Mouse (Mus musculus) forebrain, embryonic 13.5 days (tissue): ENCODE measurements around the gene Gm7075. TPM values are rescaled to one million over a fixed set of nuclear protein-coding genes. Genes with fewer than 3 reads are reported as not detected.
"Not testable (repeated sequence)": the region's sequence is repeated elsewhere in the genome, so short reads cannot be mapped to it uniquely, and the experiment has no call there.

Experiments
- ATAC-seq: fragments of 200-750 bp; cut with Nextera tagmentation; 2 replicates; pipeline ENCODE4 v1.8.0; 2017
- H3K27ac ChIP-seq: fragments of 300-500 bp; sonication (generic); 2 replicates; pipeline ENCODE4 v1.5.1; 2015; ENCODE audit warnings: inconsistent platforms, mild to moderate bottlenecking, moderate library complexity
- H3K27me3 ChIP-seq: fragments of 300-500 bp; sonication (generic); 2 replicates; pipeline ENCODE4 v1.6.1; 2015; ENCODE audit warnings: mild to moderate bottlenecking, inconsistent platforms
- H3K36me3 ChIP-seq: fragments of 300-500 bp; sonication (generic); 2 replicates; pipeline ENCODE4 v1.6.1; 2015; ENCODE audit warnings: mild to moderate bottlenecking, inconsistent platforms; ENCODE audit not compliant: poor library complexity, severe bottlenecking
- H3K4me1 ChIP-seq: fragments of 300-500 bp; sonication (generic); 2 replicates; pipeline ENCODE4 v1.6.1; 2015; ENCODE audit warnings: inconsistent platforms
- H3K4me2 ChIP-seq: fragments of 300-500 bp; sonication (generic); 2 replicates; pipeline ENCODE4 v1.6.1; 2015; ENCODE audit warnings: inconsistent platforms, mild to moderate bottlenecking, moderate library complexity
- H3K4me3 ChIP-seq: fragments of 300-500 bp; sonication (generic); 2 replicates; pipeline ENCODE4 v1.5.1; 2015; ENCODE audit warnings: mild to moderate bottlenecking, inconsistent platforms
- H3K9ac ChIP-seq: fragments of 300-500 bp; sonication (generic); 2 replicates; pipeline ENCODE4 v1.6.1; 2015; ENCODE audit warnings: mild to moderate bottlenecking, inconsistent platforms
- H3K9me3 ChIP-seq: fragments of 300-500 bp; sonication (generic); replicated peaks from 2 replicates; pipeline ENCODE4 v1.6.1; 2016; ENCODE audit warnings: inconsistent platforms
- WGBS: fragments of 180-500 bp; shearing (Covaris S2); methylation state at CpG from one replicate; pipeline ENCODE4 v1.1.7; 2015; 5-methylcytosine and 5-hydroxymethylcytosine counted together
- polyA plus RNA-seq: library from polyadenylated mRNA; unstranded; fragments of >200 nt; fragmentation: Nextera tagmentation; extraction: Ambion mirVana; gene quantifications from 2 replicates; pipeline ENCODE4 v1.2.1, GENCODE M21; 2015

Gene Gm7075
- polyA plus RNA-seq, result not detected in 2 replicates

- WGBS, result 94% methylated on average over 17 of the region's 18 CpGs
- Histone ChIP-seq H3K27ac (no peak within 1 kb of the TSS), H3K4me2 (no peak within 1 kb of the TSS), H3K36me3 (no peaks in the 10 kb centered on the region), H3K9me3 (no peaks in the 10 kb centered on the region), H3K4me3 (no peak within 1 kb of the TSS), H3K4me1 (no peaks in the 10 kb centered on the region), H3K9ac (no peak within 1 kb of the TSS), H3K27me3 (no peaks in the 10 kb centered on the region)
- no peak for ATAC-seq
These were observed at the start of gene Gm7075 for GRCm38 (mm10) chr10:63421739-63422735. TSS of gene Gm7075 (minus strand) at chr10:63421789.

GRCm38 (mm10) chr10:63460935-63461334 lies 39.3 kb upstream of the Gm7075 start:
- H3K27ac ChIP-seq, result no peak overlapping the region
- no peak overlapping the region for H3K4me2 ChIP-seq
- peaks cover 5% of the 10 kb centered on the region; the same call in 1 of the 2 replicates for H3K27me3 ChIP-seq
- no peak overlapping the region for H3K4me3 ChIP-seq
- H3K36me3 ChIP-seq, result no peaks in the 10 kb centered on the region
- H3K9ac ChIP-seq, result no peak overlapping the region
- WGBS, result 61% methylated on average over 5 of the region's 5 CpGs
- no peak for ATAC-seq
- no peaks in the 10 kb centered on the region for H3K9me3 ChIP-seq
- no peaks in the 10 kb centered on the region; the same call in 1 of the 2 replicates for H3K4me1 ChIP-seq

- 87% methylated on average over 17 of the region's 17 CpGs for WGBS
- Histone ChIP-seq H3K36me3 (no peaks in the 10 kb centered on the region), H3K27ac (no peak overlapping the region), H3K4me3 (no peak overlapping the region), H3K4me1 (peaks cover 8% of the 10 kb centered on the region), H3K4me2 (no peak overlapping the region), H3K27me3 (peaks cover 5% of the 10 kb centered on the region; the same call in 1 of the 2 replicates), H3K9ac (no peak overlapping the region), H3K9me3 (no peaks in the 10 kb centered on the region)
- no peak for ATAC-seq
These were observed 35.9 kb upstream of the Gm7075 start for GRCm38 (mm10) chr10:63457292-63458128.

GRCm38 (mm10) chr10:63455110-63455878 lies 33.7 kb upstream of the Gm7075 start:
- no peak overlapping the region for H3K9ac ChIP-seq
- no peaks in the 10 kb centered on the region for H3K36me3 ChIP-seq
- H3K4me2 ChIP-seq, result peak overlapping the region; percentile 25; the same call in 1 of the 2 replicates
- peaks cover 5% of the 10 kb centered on the region; the same call in 1 of the 2 replicates for H3K27me3 ChIP-seq
- H3K4me3 ChIP-seq, result no peak overlapping the region
- 18% methylated on average over 8 of the region's 8 CpGs for WGBS
- H3K4me1 ChIP-seq, result peaks cover 8% of the 10 kb centered on the region
- ATAC-seq, result peak; percentile 62
- peak overlapping the region; percentile 1; the same call in 1 of the 2 replicates for H3K27ac ChIP-seq
- no peaks in the 10 kb centered on the region for H3K9me3 ChIP-seq

GRCm38 (mm10) chr10:63453926-63454325 lies 32.3 kb upstream of the Gm7075 start:
- 98% methylated on average over 4 of the region's 4 CpGs for WGBS
- H3K4me2 ChIP-seq, result no peak overlapping the region
- no peak for ATAC-seq
- H3K9me3 ChIP-seq, result no peaks in the 10 kb centered on the region
- H3K4me3 ChIP-seq, result no peak overlapping the region
- no peak overlapping the region for H3K27ac ChIP-seq
- H3K4me1 ChIP-seq, result peaks cover 8% of the 10 kb centered on the region
- no peaks in the 10 kb centered on the region for H3K36me3 ChIP-seq
- H3K9ac ChIP-seq, result no peak overlapping the region
- H3K27me3 ChIP-seq, result peaks cover 5% of the 10 kb centered on the region; the same call in 1 of the 2 replicates

GRCm38 (mm10) chr10:63444602-63445387 lies 23.2 kb upstream of the Gm7075 start:
- H3K9me3 ChIP-seq, H3K9ac ChIP-seq, H3K27ac ChIP-seq, H3K4me3 ChIP-seq, ATAC-seq, H3K4me2 ChIP-seq, H3K36me3 ChIP-seq, H3K4me1 ChIP-seq, H3K27me3 ChIP-seq: not testable (repeated sequence)
- 89% methylated on average over 13 of the region's 13 CpGs for WGBS

- Histone ChIP-seq H3K4me1 (no peaks in the 10 kb centered on the region), H3K27ac (no peak overlapping the region), H3K4me2 (no peak overlapping the region), H3K9ac (no peak overlapping the region), H3K27me3 (no peaks in the 10 kb centered on the region), H3K9me3 (no peaks in the 10 kb centered on the region), H3K36me3 (no peaks in the 10 kb centered on the region), H3K4me3 (no peak overlapping the region)
- no peak for ATAC-seq
- WGBS, result 76% methylated on average over 7 of the region's 7 CpGs
These were observed 18.2 kb upstream of the Gm7075 start for GRCm38 (mm10) chr10:63439694-63440228.

GRCm38 (mm10) chr10:63438736-63439262 lies 17.2 kb upstream of the Gm7075 start:
- no peak for ATAC-seq
- H3K36me3 ChIP-seq, result no peaks in the 10 kb centered on the region
- H3K27me3 ChIP-seq, result no peaks in the 10 kb centered on the region
- H3K4me3 ChIP-seq, result no peak overlapping the region
- H3K9ac ChIP-seq, result no peak overlapping the region
- no peak overlapping the region for H3K4me2 ChIP-seq
- H3K9me3 ChIP-seq, result no peaks in the 10 kb centered on the region
- no peak overlapping the region for H3K27ac ChIP-seq
- no peaks in the 10 kb centered on the region for H3K4me1 ChIP-seq

- H3K4me3 ChIP-seq, result no peak overlapping the region
- 91% methylated on average over 2 of the region's 2 CpGs for WGBS
- H3K36me3 ChIP-seq, result no peaks in the 10 kb centered on the region
These were observed 11.3 kb upstream of the Gm7075 start for GRCm38 (mm10) chr10:63432887-63433286.

GRCm38 (mm10) chr10:63432099-63432498 lies 10.5 kb upstream of the Gm7075 start:
- no peaks in the 10 kb centered on the region for H3K27me3 ChIP-seq
- 90% methylated on average over 8 of the region's 8 CpGs for WGBS

More at GRCm38 (mm10) chr10:63432887-63433286, 11.3 kb upstream of the Gm7075 start:
- Histone ChIP-seq H3K4me1 (peaks cover 6% of the 10 kb centered on the region; the same call in 1 of the 2 replicates), H3K27ac (no peak overlapping the region), H3K4me2 (no peak overlapping the region), H3K9me3 (no peaks in the 10 kb centered on the region), H3K27me3 (no peaks in the 10 kb centered on the region), H3K9ac (no peak overlapping the region)
- no peak for ATAC-seq

More at GRCm38 (mm10) chr10:63432099-63432498, 10.5 kb upstream of the Gm7075 start:
- ATAC-seq, result no peak
- Histone ChIP-seq H3K27ac (no peak overlapping the region), H3K4me2 (no peak overlapping the region), H3K9me3 (no peaks in the 10 kb centered on the region), H3K36me3 (no peaks in the 10 kb centered on the region), H3K4me3 (no peak overlapping the region), H3K9ac (no peak overlapping the region), H3K4me1 (peaks cover 6% of the 10 kb centered on the region; the same call in 1 of the 2 replicates)
